Mouse (Mus musculus): ENCODE results near the gene Arhgap19. TPM values are rescaled to one million over a fixed set of nuclear protein-coding genes. Genes with fewer than 3 reads are reported as not detected.

Gene Arhgap19
- total and polyA plus RNA-seq, 2 experiments from 2014 or later: 2.7 to 13.2 TPM

- H3K4me1 ChIP-seq (ENCODE audit: control insufficient read depth, insufficient read depth): no peaks in the 10 kb centered on the region
- H3K27me3 ChIP-seq (ENCODE audit: control insufficient read depth, insufficient read depth, low read length): no peaks in the 10 kb centered on the region
- no peak overlapping the region for H3K4me3 ChIP-seq (ENCODE audit: low read depth, low read length)
- H3K27ac ChIP-seq (ENCODE audit: low read depth): no peak overlapping the region
- WGBS: 12% methylated on average over 2 of the region's 2 CpGs
- DNase-seq (ENCODE audit: low spot score) (no peak), ATAC-seq (ENCODE audit: insufficient read depth, low read depth) (no peak)
- no peak overlapping the region for H3K9ac ChIP-seq (replicated peaks; ENCODE audit: low read depth, low read length)
- no peak for TF ChIP-seq EP300 (IDR thresholded peaks at IDR 0.05; ENCODE audit: low read depth)
- TF ChIP-seq CTCF (IDR thresholded peaks at IDR 0.05; ENCODE audit: low read depth): no peak
- H3K9me3 ChIP-seq (replicated peaks; ENCODE audit: control insufficient read depth, low read length): no peaks in the 10 kb centered on the region
- no peak overlapping the region for H3K4me2 ChIP-seq (ENCODE audit: low read depth, low read length)
- no peaks in the 10 kb centered on the region for H3K36me3 ChIP-seq (replicated peaks; ENCODE audit: control insufficient read depth, insufficient read depth, low read length)
Observed at GRCm38 (mm10) chr19:41723337-41723736, 78.5 kb downstream of the Arhgap19 start.

GRCm38 (mm10) chr19:41719436-41719835 lies 82.4 kb downstream of the Arhgap19 start:
- H3K27ac ChIP-seq (ENCODE audit: low read depth): no peak overlapping the region

More at GRCm38 (mm10) chr19:41719436-41719835, 82.4 kb downstream of the Arhgap19 start:
- H3K4me1 ChIP-seq (ENCODE audit: control insufficient read depth, insufficient read depth): no peaks in the 10 kb centered on the region
- H3K36me3 ChIP-seq (replicated peaks; ENCODE audit: control insufficient read depth, insufficient read depth, low read length): no peaks in the 10 kb centered on the region
- no peaks in the 10 kb centered on the region for H3K27me3 ChIP-seq (ENCODE audit: control insufficient read depth, insufficient read depth, low read length)
- 74% methylated on average over 8 of the region's 8 CpGs for WGBS
- ATAC-seq (ENCODE audit: insufficient read depth, low read depth): no peak
- no peak for DNase-seq (ENCODE audit: low spot score)
- H3K4me3 ChIP-seq (ENCODE audit: low read depth, low read length): no peak overlapping the region
- no peaks in the 10 kb centered on the region for H3K9me3 ChIP-seq (replicated peaks; ENCODE audit: control insufficient read depth, low read length)
- no peak overlapping the region for H3K9ac ChIP-seq (replicated peaks; ENCODE audit: low read depth, low read length)
- H3K4me2 ChIP-seq (ENCODE audit: low read depth, low read length): no peak overlapping the region
- no peak for TF ChIP-seq EP300 (IDR thresholded peaks at IDR 0.05; ENCODE audit: low read depth)
- no peak for TF ChIP-seq CTCF (IDR thresholded peaks at IDR 0.05; ENCODE audit: low read depth)

Other genes with a start within 250 kb of the Arhgap19 start
- 5.1 and 9.4 TPM in 2 replicates for gene Gm340, start 219.7 kb downstream of the Arhgap19 start, total RNA-seq (2014; rRNA removed; ENCODE audit: low replicate concordance)
- gene Gm340, start 219.7 kb downstream of the Arhgap19 start, polyA plus RNA-seq (2015; fragmentation: Nextera tagmentation; extraction: Ambion mirVana): 0.63 and 0.79 TPM in 2 replicates
- 0.61 TPM in 1 of 2 replicates, not detected in the other for gene Slit1, start 58.4 kb downstream of the Arhgap19 start, total RNA-seq (2014; rRNA removed; ENCODE audit: low replicate concordance)
- 0.10 TPM in 1 of 2 replicates, not detected in the other for gene Slit1, start 58.4 kb downstream of the Arhgap19 start, polyA plus RNA-seq (2015; fragmentation: Nextera tagmentation; extraction: Ambion mirVana)
- gene Frat1, start 27.9 kb upstream of the Arhgap19 start, total RNA-seq (2014; rRNA removed; ENCODE audit: low replicate concordance): 2.1 and 5.9 TPM in 2 replicates
- gene Frat1, start 27.9 kb upstream of the Arhgap19 start, polyA plus RNA-seq (2015; fragmentation: Nextera tagmentation; extraction: Ambion mirVana): 3.4 and 5.2 TPM in 2 replicates
- 5.6 and 8.7 TPM in 2 replicates for gene Frat2, start 46.1 kb upstream of the Arhgap19 start, total RNA-seq (2014; rRNA removed; ENCODE audit: low replicate concordance)
- gene Frat2, start 46.1 kb upstream of the Arhgap19 start, polyA plus RNA-seq (2015; fragmentation: Nextera tagmentation; extraction: Ambion mirVana): 1.4 and 1.9 TPM in 2 replicates
- 4.5 and 7.7 TPM in 2 replicates for gene Rrp12, start 94.1 kb upstream of the Arhgap19 start, total RNA-seq (2014; rRNA removed; ENCODE audit: low replicate concordance)
- 4.8 and 7.7 TPM in 2 replicates for gene Rrp12, start 94.1 kb upstream of the Arhgap19 start, polyA plus RNA-seq (2015; fragmentation: Nextera tagmentation; extraction: Ambion mirVana)
- gene Pgam1, start 109.9 kb upstream of the Arhgap19 start, total RNA-seq (2014; rRNA removed; ENCODE audit: low replicate concordance): 290 and 335 TPM in 2 replicates
- gene Pgam1, start 109.9 kb upstream of the Arhgap19 start, polyA plus RNA-seq (2015; fragmentation: Nextera tagmentation; extraction: Ambion mirVana): 196 and 199 TPM in 2 replicates
- 1.7 and 14.9 TPM in 2 replicates for gene Exosc1, start 131.4 kb upstream of the Arhgap19 start, total RNA-seq (2014; rRNA removed; ENCODE audit: low replicate concordance)
- 32.1 and 32.6 TPM in 2 replicates for gene Exosc1, start 131.4 kb upstream of the Arhgap19 start, polyA plus RNA-seq (2015; fragmentation: Nextera tagmentation; extraction: Ambion mirVana)
- gene Zdhhc16, start 131.4 kb upstream of the Arhgap19 start, total RNA-seq (2014; rRNA removed; ENCODE audit: low replicate concordance): 44.3 and 53.2 TPM in 2 replicates
- 37.3 and 38.3 TPM in 2 replicates for gene Zdhhc16, start 131.4 kb upstream of the Arhgap19 start, polyA plus RNA-seq (2015; fragmentation: Nextera tagmentation; extraction: Ambion mirVana)
- gene Mms19, start 179.1 kb upstream of the Arhgap19 start, total RNA-seq (2014; rRNA removed; ENCODE audit: low replicate concordance): 34.9 and 39.3 TPM in 2 replicates
- 11.5 and 13.1 TPM in 2 replicates for gene Mms19, start 179.1 kb upstream of the Arhgap19 start, polyA plus RNA-seq (2015; fragmentation: Nextera tagmentation; extraction: Ambion mirVana)
- gene Ubtd1, start 179.7 kb upstream of the Arhgap19 start, total RNA-seq (2014; rRNA removed; ENCODE audit: low replicate concordance): 29.6 and 38.7 TPM in 2 replicates
- 21.9 and 24.8 TPM in 2 replicates for gene Ubtd1, start 179.7 kb upstream of the Arhgap19 start, polyA plus RNA-seq (2015; fragmentation: Nextera tagmentation; extraction: Ambion mirVana)
- not detected in 2 replicates for gene Ankrd2, start 234.0 kb upstream of the Arhgap19 start, total RNA-seq (2014; rRNA removed; ENCODE audit: low replicate concordance)
- 0.14 TPM in 2 replicates for gene Ankrd2, start 234.0 kb upstream of the Arhgap19 start, polyA plus RNA-seq (2015; fragmentation: Nextera tagmentation; extraction: Ambion mirVana)
- 1.2 and 1.3 TPM in 2 replicates for gene Hoga1, start 243.6 kb upstream of the Arhgap19 start, total RNA-seq (2014; rRNA removed; ENCODE audit: low replicate concordance)
- 1.4 and 1.5 TPM in 2 replicates for gene Hoga1, start 243.6 kb upstream of the Arhgap19 start, polyA plus RNA-seq (2015; fragmentation: Nextera tagmentation; extraction: Ambion mirVana)